Mouse (Mus musculus): ENCODE data around the gene Rnf145.
A peak's percentile ranks its signal among the peaks of the same experiment; 100 is the strongest.

Gene Rnf145

GRCm38 (mm10) chr11:44572781-44573180 lies 54.0 kb downstream of the Rnf145 start:
- DNase-seq, result no peak

GRCm38 (mm10) chr11:44573396-44573795 lies 54.6 kb downstream of the Rnf145 start:
- DNase-seq, result no peak

DNA sequence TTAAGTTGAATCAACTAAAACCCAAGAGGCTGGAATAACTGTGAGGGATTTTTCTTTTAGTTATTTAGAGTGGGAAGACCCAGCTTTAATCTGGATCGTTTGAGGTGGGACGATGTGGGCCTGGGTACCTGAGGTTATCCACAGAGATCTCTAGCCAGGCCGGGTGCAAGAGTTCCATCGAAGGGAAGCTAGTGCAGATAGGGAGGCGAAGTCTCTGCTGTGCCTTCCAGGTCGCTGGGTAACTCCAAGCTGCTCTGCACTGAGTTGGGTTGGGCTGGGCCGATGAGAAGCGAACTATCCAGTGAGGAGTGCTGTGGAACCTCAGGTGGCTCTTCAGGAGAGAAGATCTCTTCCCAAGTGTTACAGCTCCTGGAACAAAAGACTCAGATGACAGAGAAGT lies 55.6 kb downstream of the Rnf145 start:
- DNase-seq, result no peak

GRCm38 (mm10) chr11:44574820-44575219 lies 56.1 kb downstream of the Rnf145 start:
- DNase-seq, result no peak

- no peak for DNase-seq
Observed at GRCm38 (mm10) chr11:44577911-44578310, 59.1 kb downstream of the Rnf145 start.

DNA sequence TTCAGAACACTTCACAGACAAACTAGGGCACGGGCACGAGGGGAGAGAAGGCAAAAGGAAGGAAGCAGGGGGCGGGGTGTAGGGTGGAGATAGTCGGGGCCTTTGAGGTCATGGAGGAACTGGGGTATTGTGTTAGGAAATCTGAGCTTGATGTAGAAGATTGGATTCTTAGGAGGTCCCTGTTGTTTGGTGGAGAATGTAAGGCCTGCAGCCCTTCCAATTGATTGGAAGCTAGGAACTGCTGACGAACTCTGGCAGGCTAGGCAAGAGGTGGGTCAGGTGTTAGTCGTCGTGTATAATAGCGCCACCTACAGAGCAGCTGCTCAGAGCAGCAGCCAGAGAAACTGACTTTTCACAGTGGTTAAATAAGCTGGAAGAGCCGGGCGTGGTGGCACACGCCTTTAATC lies 62.5 kb downstream of the Rnf145 start:
- DNase-seq, result peak; percentile 53

DNA sequence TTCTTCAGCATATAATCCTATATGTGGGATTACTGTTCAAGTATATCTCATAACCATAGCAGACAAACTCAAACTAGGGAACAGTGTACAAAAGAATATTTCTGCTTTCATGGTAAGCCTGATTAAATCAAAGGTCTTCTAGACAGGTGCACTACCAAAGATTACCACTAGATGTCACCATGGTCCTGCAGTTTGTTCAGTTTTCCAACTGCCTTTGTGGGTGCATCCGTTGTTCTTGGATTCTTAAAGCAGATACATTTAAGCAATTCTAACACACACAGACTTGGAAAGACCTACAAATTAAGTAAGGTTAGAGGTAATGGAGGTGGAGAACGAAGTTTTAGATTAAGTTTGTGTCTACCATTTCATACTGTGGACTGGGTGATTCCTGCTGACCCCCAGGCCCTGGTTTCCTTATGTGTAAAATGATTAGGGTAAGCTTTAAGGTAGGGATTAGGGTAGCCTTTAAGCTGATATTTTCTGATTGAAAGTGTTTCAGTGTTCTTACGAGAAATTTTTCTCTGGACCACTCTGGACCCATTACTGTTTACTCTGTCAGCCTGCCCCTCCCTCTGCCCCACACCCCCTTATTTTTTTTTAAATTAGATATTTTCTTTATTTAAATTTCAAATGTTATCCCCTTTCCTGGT lies 67.4 kb downstream of the Rnf145 start:
- no peak for DNase-seq

DNA sequence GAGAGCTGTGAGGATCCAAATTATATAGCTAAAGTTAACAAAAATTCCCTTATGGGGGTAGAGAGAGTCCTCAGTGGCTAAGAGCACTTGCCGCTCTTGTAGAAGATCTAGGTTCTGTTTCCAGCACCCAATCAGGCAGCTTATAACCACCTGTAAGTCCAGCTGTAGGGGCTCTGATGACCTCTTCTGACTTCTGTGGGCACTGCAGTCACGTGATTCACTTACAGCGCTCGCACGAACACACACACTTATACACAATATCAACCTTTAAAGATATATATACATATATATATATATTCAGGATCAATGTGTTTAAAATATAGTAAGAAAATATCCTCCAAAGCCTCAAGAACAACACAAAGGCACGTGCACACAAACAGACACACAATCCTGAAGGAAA lies 74.3 kb downstream of the Rnf145 start:
- DNase-seq, result no peak

GRCm38 (mm10) chr11:44594768-44595167 lies 76.0 kb downstream of the Rnf145 start:
- no peak for DNase-seq

- no peak for DNase-seq
Observed at GRCm38 (mm10) chr11:44606881-44607280, 88.1 kb downstream of the Rnf145 start.

GRCm38 (mm10) chr11:44608646-44609045 lies 89.9 kb downstream of the Rnf145 start:
- no peak for DNase-seq

DNA sequence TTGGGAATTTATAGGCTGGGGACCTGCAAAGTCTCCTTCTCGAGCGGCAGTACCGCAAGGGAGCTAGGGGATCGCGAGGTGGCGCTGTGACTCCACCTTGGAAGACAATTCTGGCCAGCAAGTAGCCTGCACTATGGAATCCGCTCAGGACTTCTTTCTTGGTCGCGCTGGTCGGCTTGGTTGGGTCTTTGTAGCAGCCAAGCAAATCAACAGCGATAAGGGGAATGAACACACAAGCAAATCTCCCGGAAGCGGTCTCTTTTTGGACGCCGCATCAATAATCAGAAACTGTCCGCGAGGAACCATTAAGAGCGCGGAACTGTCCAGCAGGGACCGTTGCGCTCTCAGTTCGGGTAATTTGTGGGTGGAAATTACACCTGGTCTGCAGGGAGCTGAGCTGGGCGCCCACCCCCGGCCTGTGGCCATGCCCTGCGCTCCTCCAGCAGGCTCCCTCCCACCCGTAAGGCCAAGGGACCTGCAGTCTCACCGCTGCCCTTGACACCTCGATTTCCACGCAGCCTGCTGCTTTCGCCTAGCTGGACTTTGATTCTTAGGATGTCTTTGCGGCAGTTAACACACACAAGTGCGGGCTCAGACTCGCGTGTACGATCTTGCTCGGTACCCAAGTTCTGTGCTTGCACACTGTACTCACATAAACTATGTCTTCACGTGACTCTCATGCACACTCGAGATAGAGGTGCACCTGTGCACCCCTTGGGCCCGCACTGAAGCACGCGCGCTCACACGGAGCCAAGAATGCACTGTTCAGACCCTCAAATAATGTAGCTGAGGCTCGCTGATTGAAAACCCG lies 92.4 kb downstream of the Rnf145 start:
- DNase-seq, result peak; percentile 85

DNA sequence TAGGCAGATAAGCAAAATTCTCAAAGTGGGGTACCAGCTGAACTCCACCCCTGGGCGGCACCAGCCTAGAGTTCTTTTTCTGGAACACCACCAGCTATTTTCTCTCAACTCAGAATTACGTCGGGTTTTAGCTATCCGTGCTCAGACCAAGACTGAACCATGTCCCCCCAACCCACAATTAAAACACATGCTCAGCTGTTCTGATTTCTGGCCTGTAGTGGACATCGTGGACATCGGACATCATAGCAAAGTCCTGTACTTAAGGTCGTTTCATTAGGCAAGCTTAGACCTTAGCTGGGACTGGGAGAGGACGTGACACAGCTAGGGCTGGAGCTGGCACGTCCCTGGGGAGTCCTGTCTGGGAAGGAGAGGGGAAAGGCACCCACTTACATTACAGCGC lies 93.4 kb downstream of the Rnf145 start:
- no peak for DNase-seq

GRCm38 (mm10) chr11:44612681-44613410 lies 94.1 kb downstream of the Rnf145 start:
- no peak for DNase-seq

DNA sequence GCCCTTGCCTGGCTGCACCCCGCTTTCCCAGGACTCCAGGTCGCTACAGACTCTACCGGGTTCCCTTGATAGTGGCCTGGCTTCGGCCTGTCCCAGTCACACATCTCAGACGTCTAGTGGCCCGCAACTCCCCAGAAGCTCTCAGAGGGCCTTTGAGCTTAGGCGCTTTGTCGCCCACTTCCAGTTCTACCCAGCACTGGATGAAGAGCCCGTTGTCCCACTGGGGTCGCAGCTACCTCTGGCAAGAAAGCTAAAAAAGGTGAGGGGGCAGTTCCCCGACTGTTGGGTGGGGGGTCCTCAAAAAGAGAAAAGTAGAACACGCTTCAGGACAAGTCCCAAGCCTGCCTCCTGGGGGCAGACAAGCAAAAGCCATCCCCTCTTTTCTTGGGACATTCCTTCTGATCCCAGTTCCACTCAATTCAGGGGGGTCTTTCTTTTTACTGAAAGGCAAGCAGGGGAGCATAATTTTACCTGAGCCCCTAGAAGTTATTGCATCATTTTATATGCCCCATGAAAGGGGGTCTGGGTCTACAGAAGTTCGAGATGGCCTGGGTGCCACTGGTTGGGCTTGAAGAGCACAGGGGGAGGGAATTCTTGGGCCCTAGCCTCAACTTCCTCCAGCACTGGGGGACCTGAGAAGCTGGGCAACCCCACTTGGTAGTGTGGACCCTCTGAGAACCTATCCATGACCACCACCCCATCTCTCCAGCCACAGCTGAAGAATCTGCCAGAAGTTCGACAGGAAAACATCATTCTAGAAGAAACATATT lies 94.8 kb downstream of the Rnf145 start:
- DNase-seq, result no peak

All from cerebellum, adult 11-12 months (tissue).